Mouse (Mus musculus): ENCODE results near the gene Wnt9b.
"Not testable (repeated sequence)": the region's sequence is repeated elsewhere in the genome, so short reads cannot be mapped to it uniquely, and the experiment has no call there.

The Wnt9b gene

GRCm38 (mm10) chr11:103749306-103750089 lies at the start of gene Wnt9b:
Gene Wnt9b, minus strand, starts transcription at chr11:103749821.
- no peak for DNase-seq (ENCODE audit: low spot score)

- DNase-seq (ENCODE audit: low spot score) = no peak
These were observed 40.3 kb upstream of the Wnt9b start for GRCm38 (mm10) chr11:103789951-103790350.

DNA sequence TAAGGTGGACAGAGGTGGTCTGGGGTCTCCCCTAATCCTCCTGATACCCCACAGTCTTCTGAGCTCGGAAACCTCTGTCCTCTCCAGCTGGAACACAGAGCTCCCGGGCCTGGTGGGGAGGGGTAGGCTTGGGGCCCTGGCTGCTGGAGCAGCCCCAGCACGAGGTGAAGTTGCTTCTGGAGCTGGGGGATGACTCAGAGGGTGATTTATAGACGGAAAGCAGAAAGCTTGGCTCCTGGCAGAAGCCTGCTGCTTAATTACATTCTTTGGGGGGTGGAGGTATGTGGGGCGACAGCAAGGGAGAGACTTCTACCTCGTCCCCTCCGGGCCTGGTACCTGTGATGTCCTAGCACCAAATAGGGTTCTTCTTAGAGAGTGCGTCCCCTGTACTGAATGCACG lies 30.5 kb upstream of the Wnt9b start:
- DNase-seq (ENCODE audit: low spot score) = no peak

GRCm38 (mm10) chr11:103774228-103774530 lies 24.6 kb upstream of the Wnt9b start:
- no peak for DNase-seq (ENCODE audit: low spot score)

GRCm38 (mm10) chr11:103773387-103774227 lies 24.0 kb upstream of the Wnt9b start, which contains the start of gene Wnt3:
Gene Wnt3, plus strand, starts transcription at chr11:103774150.
- DNase-seq (ENCODE audit: low spot score) = no peak

- DNase-seq (ENCODE audit: low spot score) = no peak
These were observed 23.1 kb upstream of the Wnt9b start for GRCm38 (mm10) chr11:103772505-103773386.

- no peak for DNase-seq (ENCODE audit: low spot score)
These were observed 21.7 kb upstream of the Wnt9b start for GRCm38 (mm10) chr11:103771160-103771817.

- DNase-seq (ENCODE audit: low spot score) = no peak
These were observed 16.0 kb upstream of the Wnt9b start for GRCm38 (mm10) chr11:103765556-103766011.

GRCm38 (mm10) chr11:103764601-103765000 lies 15.0 kb upstream of the Wnt9b start:
- no peak for DNase-seq (ENCODE audit: low spot score)

GRCm38 (mm10) chr11:103763410-103764163 lies 14.0 kb upstream of the Wnt9b start:
- DNase-seq (ENCODE audit: low spot score) = peak; percentile 51

- DNase-seq (ENCODE audit: low spot score) = not testable (repeated sequence)
These were observed 11.3 kb upstream of the Wnt9b start for GRCm38 (mm10) chr11:103760891-103761290.

DNA sequence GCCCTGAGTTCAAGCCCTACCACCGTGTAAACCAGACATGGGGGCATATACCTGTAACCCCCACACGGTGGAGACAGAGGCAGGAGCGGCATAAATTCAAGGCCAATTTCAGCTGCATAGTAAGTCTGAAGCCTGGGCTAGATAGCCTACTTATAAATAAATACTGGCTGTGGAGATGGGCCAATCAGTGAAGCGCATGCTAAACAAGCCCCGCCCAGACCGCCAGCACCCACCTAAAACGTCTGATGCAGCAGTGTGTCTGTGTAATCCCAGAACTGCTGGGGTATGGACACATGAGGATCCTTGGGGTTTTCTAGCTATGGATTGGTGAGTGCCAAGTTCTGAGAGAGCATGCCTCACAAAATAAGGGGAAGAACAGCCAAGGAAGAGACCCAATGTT lies 10.5 kb upstream of the Wnt9b start:
- no peak for DNase-seq (ENCODE audit: low spot score)

GRCm38 (mm10) chr11:103758706-103759105 lies 9.1 kb upstream of the Wnt9b start:
- DNase-seq (ENCODE audit: low spot score) = peak; percentile 42

DNA sequence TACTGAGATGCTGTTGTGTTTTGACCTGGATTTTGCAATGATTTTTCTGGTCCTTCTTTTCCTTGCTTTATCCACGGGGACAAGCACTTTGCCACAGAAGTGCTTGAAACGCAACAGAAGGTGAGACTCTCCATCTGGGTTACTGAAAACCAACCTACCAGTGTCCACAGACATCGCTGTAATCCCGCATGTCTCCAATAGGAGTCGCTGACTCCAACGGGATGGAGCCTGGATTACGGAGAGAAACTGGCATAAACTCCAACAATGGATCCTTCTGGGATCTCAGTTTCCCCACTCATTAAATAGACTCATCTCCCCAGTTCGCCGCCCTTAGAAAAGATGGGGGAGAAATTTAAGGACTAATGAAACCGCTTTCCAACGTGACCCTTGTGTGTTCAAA lies 8.4 kb upstream of the Wnt9b start:
- peak; percentile 6 for DNase-seq (ENCODE audit: low spot score)

- no peak for DNase-seq (ENCODE audit: low spot score)
These were observed 991 bp upstream of the Wnt9b start for GRCm38 (mm10) chr11:103750612-103751011.

GRCm38 (mm10) chr11:103735046-103735781 lies 14.4 kb downstream of the Wnt9b start:
- DNase-seq (ENCODE audit: low spot score) = no peak

DNA sequence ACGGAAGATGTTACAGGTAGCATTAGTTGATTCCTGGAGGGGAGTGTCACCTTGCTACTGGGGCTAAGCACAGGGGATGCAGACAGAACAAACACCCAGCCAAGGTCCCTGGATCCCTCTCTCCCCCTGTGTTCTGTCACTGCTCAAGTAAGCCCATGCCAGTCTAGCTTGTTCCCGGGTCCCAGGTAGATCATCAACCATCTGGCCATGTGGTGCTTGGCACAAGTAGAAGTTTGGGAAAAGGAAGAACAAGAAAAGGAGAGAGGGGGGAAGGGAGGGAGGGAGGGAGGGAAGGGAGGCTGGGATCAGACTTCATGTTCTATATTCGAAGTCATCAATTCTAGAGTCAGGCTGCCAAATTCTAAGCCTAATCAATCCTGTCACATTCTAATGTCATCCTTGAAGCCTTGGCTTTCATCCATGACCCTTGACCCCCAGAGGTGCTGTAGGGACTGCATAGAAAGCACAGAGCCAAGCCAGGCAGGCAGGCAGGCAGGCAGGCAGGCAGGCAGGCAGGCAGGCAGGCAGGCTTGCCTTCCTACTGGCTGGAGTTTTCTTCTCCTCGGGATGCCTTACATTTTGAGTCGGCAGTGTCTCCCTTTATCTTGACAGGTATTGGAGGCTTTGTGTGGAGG lies 15.1 kb downstream of the Wnt9b start:
- DNase-seq (ENCODE audit: low spot score) = no peak

DNA sequence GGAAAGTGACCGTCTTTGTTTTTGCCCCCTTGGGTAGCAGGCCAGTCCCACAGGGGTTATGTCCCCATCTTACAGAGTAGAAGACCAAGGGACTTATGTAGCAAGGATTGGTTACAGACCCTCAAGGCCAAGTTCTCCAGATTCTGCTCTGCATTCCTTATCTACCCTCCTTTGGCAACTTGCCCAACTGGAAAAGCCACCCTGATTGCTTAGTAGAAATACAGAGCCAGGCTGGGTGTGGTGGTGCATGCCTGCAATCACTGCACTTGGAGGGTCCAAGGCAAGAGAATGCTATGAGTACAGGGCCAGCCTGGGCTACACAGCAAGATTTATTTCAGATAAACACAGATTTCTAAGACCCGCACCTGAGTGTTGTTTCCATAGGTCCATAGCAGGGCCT lies 15.7 kb downstream of the Wnt9b start:
- DNase-seq (ENCODE audit: low spot score) = no peak

DNA sequence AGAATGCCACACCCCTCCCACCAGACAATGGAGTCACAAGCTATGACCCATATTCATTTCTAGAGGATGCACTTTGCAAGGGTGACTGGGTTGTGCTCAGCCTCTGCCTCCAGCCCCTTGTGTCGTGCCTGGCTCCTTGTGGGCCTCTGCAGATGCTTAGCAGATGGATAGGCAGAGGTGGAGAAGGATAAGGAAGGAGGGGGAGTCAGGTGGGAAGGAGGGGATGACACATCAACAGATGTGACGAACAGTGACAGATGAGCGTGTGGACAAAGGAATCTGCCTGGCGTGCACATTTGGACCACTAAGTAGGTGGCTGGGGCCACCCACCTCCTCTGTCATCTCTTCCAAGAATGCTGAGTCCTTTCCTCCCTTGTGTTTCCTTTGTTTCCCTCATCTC lies 16.6 kb downstream of the Wnt9b start:
- no peak for DNase-seq (ENCODE audit: low spot score)

DNA sequence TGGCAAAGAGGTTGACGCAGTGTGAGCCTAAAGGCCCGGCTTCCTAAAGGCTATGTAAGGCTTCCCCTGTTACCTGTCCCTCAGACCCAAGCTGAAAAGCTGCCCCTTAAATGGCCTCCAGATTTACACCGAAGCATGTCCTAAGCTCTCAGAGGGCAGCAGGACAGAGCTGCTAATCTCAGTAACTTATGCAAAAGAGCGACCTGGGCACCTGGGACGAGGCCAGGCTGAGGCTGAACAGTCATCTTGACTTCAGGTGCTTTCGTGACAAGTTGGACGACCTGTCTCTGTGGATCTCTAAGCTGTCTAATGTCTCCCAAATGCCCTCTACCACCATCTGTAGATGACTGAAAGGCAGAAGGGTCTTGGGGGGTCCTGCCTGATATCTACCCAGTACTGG lies 17.3 kb downstream of the Wnt9b start:
- no peak for DNase-seq (ENCODE audit: low spot score)

Data from c-Kit-positive CD71-positive TER-119-positive erythroid progenitor cells, embryonic 14.5 days (primary cell).